In genomic region chr5:142926204-142926939, GRCm38 (mm10) we compare ENCODE assay signal across 1 mouse cellular context.
TF ChIP-seq lines count a peak whose summit lies in the region.

No protein-coding gene starts in this region.

TF ChIP-seq in MEL, 35 proteins besides CTCF, POLR2A, EP300 and RAD21 (continued from another document):
- no peak for TF ChIP-seq MAFK (IDR thresholded peaks at IDR 0.05; ENCODE audit: borderline replicate concordance, low read depth, low read length)
- TF ChIP-seq ZMIZ1 (IDR thresholded peaks at IDR 0.05; ENCODE audit: low read depth, low read length): 0 out of 2 replicates have a peak, but pooled peaks have one; percentile 44
- TF ChIP-seq MYB (IDR thresholded peaks at IDR 0.05; ENCODE audit: low read depth, low read length): no peak
- TF ChIP-seq TAL1 (IDR thresholded peaks at IDR 0.05; ENCODE audit: low read length): no peak
- TF ChIP-seq MAX (IDR thresholded peaks at IDR 0.05; ENCODE audit: low read length): 0 out of 2 replicates have a peak, but pooled peaks have one; percentile 23
- TF ChIP-seq USF2 (IDR thresholded peaks at IDR 0.05; ENCODE audit: borderline replicate concordance in 1 of 2, insufficient read depth in 1 of 2, low read depth in 1 of 2, low read length in 2 of 2): 0 out of 4 replicates have a peak, but pooled peaks of 1 of the 2 experiments have one; percentile 29
- no peak for TF ChIP-seq POLR2AphosphoS2 (IDR thresholded peaks at IDR 0.05; ENCODE audit: low read length)
- 0 out of 2 replicates have a peak, but pooled peaks have one; percentile 20 for TF ChIP-seq TBP (IDR thresholded peaks at IDR 0.05; ENCODE audit: low read depth, low read length)
TF ChIP-seq in MEL: peak in this region for 11.
